Mouse (Mus musculus) ovary, adult 18-20 months (tissue): Measurements from ENCODE around the gene Mindy2.
"Not testable (repeated sequence)": the region's sequence is repeated elsewhere in the genome, so short reads cannot be mapped to it uniquely, and the experiment has no call there.

Experiments
- DNase-seq: peaks from one replicate; pipeline ENCODE4 v3.0.0; 2022; ENCODE audit warnings: low spot score, mixed read lengths

The Mindy2 gene

DNA sequence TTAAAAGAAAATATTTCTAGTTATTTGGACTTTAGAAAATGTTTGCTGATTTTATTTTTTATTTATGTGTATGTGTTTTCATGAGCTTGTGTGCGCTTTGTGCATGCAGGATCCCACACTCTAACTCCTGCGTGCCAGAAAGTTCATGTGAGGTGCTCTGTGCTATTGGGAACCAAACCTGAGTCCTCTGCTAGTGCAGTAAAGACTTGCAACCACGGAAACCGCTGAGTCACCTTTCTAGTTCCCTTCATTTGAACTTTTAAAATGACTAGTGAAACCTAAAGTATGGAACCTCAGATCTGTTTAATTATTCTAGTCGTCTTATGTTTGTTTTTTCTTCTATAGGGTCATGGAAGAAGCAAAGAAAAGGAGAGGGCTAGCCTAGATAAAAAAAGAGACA is 76.0 kb downstream of the Mindy2 start:
- no peak for DNase-seq

DNA sequence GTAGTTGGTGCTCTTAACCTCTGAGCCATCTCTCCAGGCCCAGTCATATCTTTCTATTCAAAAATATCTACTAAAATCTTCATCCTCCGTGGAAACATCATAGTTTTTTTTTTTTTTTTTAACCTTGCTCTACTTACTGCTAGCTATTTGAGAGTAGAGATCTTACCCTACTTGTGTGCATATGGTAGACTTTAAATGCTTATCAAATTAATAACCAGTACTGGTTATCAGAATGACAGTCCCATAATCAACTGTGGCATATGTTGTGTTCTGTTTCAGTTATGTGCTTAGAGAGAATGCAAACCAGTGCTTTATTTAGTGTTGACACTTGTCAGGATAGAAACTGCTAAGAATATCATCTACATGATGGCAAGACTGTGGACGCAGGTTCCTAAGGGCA is 78.9 kb downstream of the Mindy2 start:
- DNase-seq: no peak

DNA sequence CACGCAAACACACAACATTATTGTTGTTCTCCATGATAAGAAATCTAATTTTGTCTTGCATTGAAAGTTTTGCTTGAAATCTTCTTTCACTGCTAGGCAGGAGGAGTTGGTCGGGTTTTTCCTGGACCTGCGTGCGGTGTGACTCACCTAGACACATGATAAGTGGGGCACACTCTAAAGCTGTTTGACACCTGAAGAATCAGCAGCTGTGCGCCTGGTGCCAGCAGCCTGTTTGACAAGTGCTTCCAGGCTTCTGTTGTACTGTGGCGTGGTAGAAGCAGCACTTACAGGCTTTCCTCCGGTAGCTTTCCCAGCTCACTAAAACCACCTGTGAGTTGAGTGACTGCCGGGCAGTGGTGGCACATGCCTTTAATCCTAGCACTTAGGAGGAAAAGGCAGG is 86.6 kb downstream of the Mindy2 start:
- DNase-seq: no peak

DNA sequence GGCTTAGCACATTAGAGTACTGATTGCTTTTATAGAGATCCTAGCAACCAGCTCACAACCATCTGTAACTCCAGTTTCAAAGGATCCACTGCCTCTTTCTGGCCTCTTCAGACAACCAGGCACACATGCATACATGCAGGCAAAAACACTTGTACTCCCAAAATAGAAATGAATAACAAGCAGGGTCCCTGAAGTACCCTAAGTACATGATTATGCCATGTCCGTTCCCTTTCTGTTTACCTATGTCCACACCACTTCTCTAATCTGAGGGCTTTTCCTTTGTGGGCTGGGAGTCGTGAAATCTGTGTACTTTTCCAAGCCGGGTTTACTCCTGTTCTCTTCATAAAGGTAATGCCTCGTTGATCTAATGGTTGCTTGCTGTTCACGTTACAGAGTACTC is 89.3 kb downstream of the Mindy2 start:
- DNase-seq: no peak

DNA sequence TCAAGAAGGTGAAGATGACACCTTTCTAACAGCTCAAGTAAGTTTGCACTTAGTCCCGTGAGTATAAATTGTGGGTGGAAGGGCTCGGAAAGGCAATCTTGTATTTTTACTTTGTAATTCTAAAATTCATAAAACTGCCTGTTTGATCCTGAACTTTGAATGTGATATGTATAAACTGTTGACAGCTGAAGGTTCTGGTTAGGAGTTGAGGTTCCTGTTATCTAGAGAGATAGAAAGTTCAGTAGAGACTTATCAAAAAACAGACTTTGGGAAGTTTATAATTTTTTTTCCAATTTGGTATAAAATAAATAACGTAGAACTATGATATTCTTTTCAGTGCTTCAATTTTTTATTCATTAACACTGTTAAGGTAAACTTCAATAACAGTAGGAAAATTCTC is 94.1 kb downstream of the Mindy2 start:
- DNase-seq: no peak

DNA sequence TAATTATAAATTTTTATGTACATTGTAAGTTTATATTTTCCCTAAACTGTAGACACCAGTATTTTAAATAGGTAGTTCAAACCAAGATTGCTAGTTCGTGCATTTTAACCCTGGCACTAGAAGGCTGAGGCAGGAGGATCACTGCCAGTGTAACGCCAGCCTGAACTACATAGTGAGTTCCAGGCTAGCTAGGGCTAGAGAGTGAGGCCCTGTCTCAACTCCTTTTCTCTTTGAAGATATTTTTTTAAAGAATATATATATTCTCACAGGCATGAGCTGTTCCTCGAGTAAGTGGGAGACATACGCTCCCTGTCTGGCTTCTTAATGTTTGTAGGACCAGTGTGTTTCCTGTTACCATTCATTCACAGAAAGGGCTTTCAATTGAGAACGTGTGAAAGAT is 100.2 kb downstream of the Mindy2 start:
- DNase-seq: no peak

DNA sequence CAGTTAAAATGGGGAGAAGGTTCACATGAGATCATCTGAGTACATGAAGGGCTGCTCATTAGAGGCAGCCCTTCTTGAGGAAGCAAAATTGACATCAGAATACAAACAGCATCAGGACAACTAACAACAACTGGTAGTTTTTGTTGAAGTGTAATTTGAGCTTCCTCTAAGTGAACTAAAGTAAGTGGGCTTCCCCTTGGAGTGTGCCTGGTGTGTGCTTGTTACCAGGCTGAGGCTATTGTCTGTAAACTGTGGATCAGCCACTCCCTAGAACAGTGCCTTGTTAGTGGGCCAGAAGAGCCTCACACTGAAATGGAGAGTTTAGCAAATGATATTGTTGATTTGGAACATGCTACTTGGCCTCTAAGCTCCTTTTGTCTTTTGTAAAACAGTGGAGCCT is 101.5 kb downstream of the Mindy2 start:
- DNase-seq: no peak

DNA sequence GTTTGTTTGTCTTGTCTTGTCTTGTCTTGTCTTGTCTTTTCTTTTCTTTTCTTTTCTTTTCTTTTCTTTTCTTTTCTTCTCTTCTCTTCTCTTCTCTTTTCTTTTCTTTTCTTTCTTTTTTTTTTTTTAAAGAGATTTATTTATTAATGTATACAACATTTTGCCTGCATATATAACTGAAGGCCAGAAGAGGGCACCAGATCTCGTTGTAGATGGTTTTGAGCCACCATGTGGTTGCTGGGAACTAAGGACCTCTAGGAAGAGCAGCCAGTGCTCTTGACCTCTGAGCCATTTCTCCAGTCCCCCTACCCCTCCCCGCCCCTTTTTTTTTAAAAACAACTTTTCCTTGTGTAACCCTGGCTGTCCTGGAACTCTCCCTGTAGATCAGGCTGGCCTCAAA is 104.7 kb downstream of the Mindy2 start:
- not testable (repeated sequence) for DNase-seq

DNA sequence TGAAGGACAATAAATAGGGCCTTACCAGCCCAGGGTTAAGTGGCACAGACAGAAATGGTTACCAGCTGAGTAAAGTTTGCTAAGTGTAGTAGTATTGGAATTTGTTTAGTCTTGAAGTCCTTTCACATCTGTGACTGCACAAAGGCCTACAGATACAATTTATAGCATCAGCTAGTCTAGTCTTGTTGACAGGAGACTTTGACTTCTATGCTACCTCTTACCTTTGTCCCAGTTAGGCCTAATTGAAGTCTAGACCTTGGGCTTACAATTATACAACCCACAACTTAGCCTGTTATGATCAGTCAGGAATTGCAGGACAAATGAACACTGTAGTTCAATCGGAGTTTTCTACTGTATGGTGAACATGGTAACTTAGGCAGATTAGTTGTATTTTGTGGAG is 105.5 kb downstream of the Mindy2 start:
- DNase-seq: no peak
